Mouse (Mus musculus) ES-E14 (cell line): ENCODE data around the gene Capn11. TPM values are rescaled to one million over a fixed set of nuclear protein-coding genes. Genes with fewer than 3 reads are reported as not detected.

ENCODE experiments used
- DNase-seq: peaks from one replicate; pipeline ENCODE4 v3.0.0-alpha.2; 2013; ENCODE audit warnings: low read depth, low spot score
- H3K27ac ChIP-seq: 2 replicates; pipeline ENCODE4 v1.5.1; 2012; ENCODE audit warnings: low read depth, mild to moderate bottlenecking, low read length, moderate library complexity, mixed read lengths; ENCODE audit not compliant: poor library complexity, insufficient read depth, severe bottlenecking
- H3K36me3 ChIP-seq: 2 replicates; pipeline ENCODE4 v1.6.1; 2012; ENCODE audit warnings: mild to moderate bottlenecking, low read length, moderate library complexity, mixed read lengths; ENCODE audit not compliant: control insufficient read depth, poor library complexity, insufficient read depth, severe bottlenecking
- H3K4me1 ChIP-seq, 2 experiments: fragments of 150-350 bp in 1 of 2; sonication (generic) in 1 of 2; 2 replicates each; pipeline ENCODE4 v1.6.1; 2012; ENCODE audit warnings: low read length in 2 of 2, mild to moderate bottlenecking in 1 of 2, mixed read lengths in 1 of 2; ENCODE audit not compliant: control insufficient read depth in 2 of 2, insufficient read depth in 2 of 2, poor library complexity in 1 of 2
- H3K4me3 ChIP-seq, 2 experiments: fragments of 150-350 bp in 1 of 2; sonication (generic) in 1 of 2; 2 replicates each; pipeline ENCODE4 v1.5.1; 2012; ENCODE audit warnings: low read length in 2 of 2, low read depth in 1 of 2, mild to moderate bottlenecking in 1 of 2, mixed read lengths in 1 of 2; ENCODE audit not compliant: insufficient read depth in 1 of 2, poor library complexity in 1 of 2, severe bottlenecking in 1 of 2
- H3K9ac ChIP-seq: 2 replicates; pipeline ENCODE4 v1.6.1; 2012; ENCODE audit warnings: low read depth, mild to moderate bottlenecking, low read length, mixed read lengths; ENCODE audit not compliant: poor library complexity, insufficient read depth, severe bottlenecking
- H3K9me3 ChIP-seq: fragments of 150-350 bp; sonication (generic); 2 replicates; pipeline ENCODE4 v1.6.1; 2012; ENCODE audit warnings: low read depth, mild to moderate bottlenecking, low read length; ENCODE audit not compliant: control insufficient read depth, insufficient read depth
- CHD2 ChIP-seq: IDR thresholded peaks from 2 replicates; pipeline ENCODE4 v1.6.1; 2014; ENCODE audit warnings: mild to moderate bottlenecking, low read depth, low read length, inconsistent platforms
- HCFC1 ChIP-seq: IDR thresholded peaks from 2 replicates; pipeline ENCODE4 v1.6.1; 2012; ENCODE audit warnings: low read length, inconsistent platforms, borderline replicate concordance; ENCODE audit not compliant: insufficient read depth
- MAFK ChIP-seq: IDR thresholded peaks from 2 replicates; pipeline ENCODE4 v1.6.1; 2014; ENCODE audit warnings: mild to moderate bottlenecking, low read depth, low read length, inconsistent platforms; ENCODE audit not compliant: insufficient read depth
- ZC3H11A ChIP-seq: IDR thresholded peaks from 2 replicates; pipeline ENCODE4 v1.6.1; 2012; ENCODE audit warnings: low read depth, mild to moderate bottlenecking, inconsistent platforms, low read length, borderline replicate concordance
- ZNF384 ChIP-seq: IDR thresholded peaks from 2 replicates; pipeline ENCODE4 v1.6.1; 2012; ENCODE audit warnings: low read depth, low read length, inconsistent platforms
- in situ Hi-C, 2 experiments: fragments of 600-800 bp; cut with MboI; formaldehyde crosslinking; loops; one replicate each; pipeline ENCODE4 v1.15.1; 2025; ENCODE audit warnings: low sequenced_read_pairs in 2 of 2, inconsistent platforms in 1 of 2; ENCODE audit not compliant: unreplicated experiment in 2 of 2
- total RNA-seq: library from RNA; depleted of rRNA; stranded (reverse); fragments of 300-350 nt; gene quantifications from 2 replicates; pipeline ENCODE4 v1.2.3, GENCODE M21; 2012

Capn11 gene
- total RNA-seq, 1 experiment: not detected

DNA sequence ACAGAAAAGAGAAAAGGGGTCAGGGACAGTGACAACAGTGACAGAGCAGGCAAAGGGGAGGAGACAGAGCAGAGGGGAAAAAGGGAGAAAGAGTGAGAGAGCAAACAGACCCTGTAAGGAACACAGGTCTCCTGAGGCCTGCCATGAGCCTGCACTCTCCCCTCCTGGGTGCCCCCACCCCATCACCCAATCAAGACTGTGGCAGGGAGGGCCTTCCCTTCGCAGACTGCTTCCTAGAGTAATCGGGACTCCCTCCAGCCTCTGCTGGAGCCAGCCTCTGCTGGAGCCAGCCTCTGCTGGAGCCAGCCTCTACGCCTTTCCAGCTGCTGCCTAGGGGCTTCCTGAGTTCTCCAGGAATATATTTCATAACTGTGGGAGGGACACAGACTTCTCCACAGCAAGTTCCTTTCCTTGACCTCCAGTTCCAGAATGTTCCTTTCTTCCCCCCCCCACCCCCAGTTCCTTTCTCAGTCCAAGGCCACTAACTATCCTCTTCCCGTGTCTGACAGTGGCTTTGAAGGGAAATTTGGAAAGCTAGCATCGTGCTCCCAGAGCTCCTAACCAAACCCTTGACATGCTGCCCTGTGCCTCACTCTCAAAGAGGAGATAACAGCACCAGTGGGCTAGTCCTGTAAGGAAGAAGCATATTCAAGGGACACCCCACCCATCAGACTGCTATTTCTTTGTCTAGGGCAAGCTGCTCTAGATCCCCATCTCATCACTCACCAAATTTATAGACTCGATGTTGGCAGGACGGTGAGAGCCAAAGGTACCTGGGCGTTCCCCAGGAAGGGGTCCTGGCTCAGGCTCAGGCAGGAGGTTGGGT is 66.3 kb downstream of the Capn11 start:
- peaks cover 43% of the 10 kb centered on the region for H3K36me3 ChIP-seq
- H3K4me1 ChIP-seq: peaks cover 5 to 31% of the 10 kb centered on the region in 2 experiments
- in situ Hi-C loops: no loop called here
- peak overlapping the region; percentile 84; the same call in 1 of the 2 replicates for H3K9ac ChIP-seq
- no peak overlapping the region for H3K27ac ChIP-seq
- TF ChIP-seq ZC3H11A (no peak), ZNF384 (no peak), MAFK (no peak), HCFC1 (no peak), CHD2 (no peak)
- peak overlapping the region; percentile 85 to 87 for H3K4me3 ChIP-seq
- DNase-seq: no peak
- H3K9me3 ChIP-seq: no peaks in the 10 kb centered on the region

DNA sequence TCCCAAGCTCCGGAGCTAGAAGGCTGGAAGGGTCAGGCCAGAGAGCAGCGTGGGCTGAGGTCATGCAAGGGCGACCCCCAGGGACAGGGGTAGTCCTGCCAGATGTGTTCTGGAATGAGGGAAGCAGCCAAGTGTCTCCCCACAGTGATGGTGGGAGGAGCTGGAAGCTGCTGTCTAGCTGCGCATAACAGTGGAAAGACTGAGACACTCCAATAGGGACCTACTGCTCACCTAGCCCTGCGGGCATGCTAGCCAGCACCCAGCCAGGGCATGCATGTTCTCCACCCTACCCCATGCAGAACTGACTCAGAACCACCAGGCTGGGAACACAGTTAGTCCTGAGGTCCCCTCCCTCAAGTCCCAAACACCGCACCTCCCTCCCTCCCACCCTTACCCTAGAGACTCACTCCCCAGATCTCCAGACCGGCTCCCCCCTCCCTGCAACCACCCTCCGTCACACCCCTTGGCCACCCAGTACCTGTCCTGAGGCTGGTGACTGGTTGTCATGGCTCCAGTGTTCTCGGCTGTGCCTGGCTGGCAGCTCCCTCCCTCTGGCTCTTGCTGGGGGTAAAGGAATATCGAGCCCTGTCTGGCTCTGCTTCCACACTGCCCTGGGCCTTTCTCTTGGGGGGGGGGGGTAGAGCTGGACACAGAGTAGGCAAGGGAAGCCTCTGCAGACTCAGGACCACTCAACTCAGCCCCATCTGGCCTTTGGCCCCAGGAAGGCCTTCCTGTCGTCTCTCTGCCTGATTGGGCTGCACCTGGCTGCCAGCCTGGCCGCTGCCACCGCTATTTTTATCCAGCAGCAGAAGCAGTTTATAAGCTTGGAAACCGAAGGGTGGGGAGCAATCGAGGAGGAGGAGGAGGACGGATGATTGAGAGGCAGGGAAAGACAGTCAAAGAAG is 67.2 kb downstream of the Capn11 start:
- H3K9ac ChIP-seq: peak overlapping the region; percentile 84; the same call in 1 of the 2 replicates
- no peaks in the 10 kb centered on the region for H3K9me3 ChIP-seq
- peaks cover 49% of the 10 kb centered on the region for H3K36me3 ChIP-seq
- peaks cover 5 to 31% of the 10 kb centered on the region in 2 experiments for H3K4me1 ChIP-seq
- peak overlapping the region; percentile 28 to 36 for H3K4me3 ChIP-seq
- H3K27ac ChIP-seq: no peak overlapping the region
- in situ Hi-C loops: no loop called here
- no peak for TF ChIP-seq CHD2
- no peak for TF ChIP-seq ZC3H11A
- no peak for TF ChIP-seq ZNF384
- no peak for TF ChIP-seq HCFC1
- no peak for TF ChIP-seq MAFK
- no peak for DNase-seq

DNA sequence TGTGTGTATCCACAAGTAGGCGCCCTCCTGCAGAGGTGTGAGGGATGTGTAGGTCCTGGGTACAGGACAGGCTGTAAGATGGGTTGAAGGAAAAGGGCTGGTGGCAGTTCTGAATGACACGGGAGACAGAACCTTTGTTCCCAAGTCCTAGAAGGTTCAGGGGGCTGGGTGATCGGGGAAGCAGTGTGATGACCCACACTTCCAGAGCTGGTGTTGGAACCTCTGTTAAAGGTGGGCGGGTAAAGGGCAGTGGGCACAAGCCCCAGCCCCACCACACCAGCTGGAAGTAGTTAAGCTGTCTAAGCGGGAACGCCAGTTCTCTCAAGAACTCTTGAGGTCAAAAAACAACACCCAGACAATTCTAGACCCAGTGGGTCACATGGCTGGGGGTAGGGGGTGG is 68.7 kb downstream of the Capn11 start:
- H3K9ac ChIP-seq: no peak overlapping the region
- peaks cover 64% of the 10 kb centered on the region for H3K36me3 ChIP-seq
- no peak overlapping the region for H3K4me3 ChIP-seq
- DNase-seq: no peak
- no peak overlapping the region for H3K27ac ChIP-seq
- peaks cover 4 to 33% of the 10 kb centered on the region in 2 experiments for H3K4me1 ChIP-seq
- no peaks in the 10 kb centered on the region for H3K9me3 ChIP-seq
- in situ Hi-C loops: no loop called here
- TF ChIP-seq ZC3H11A: no peak
- no peak for TF ChIP-seq CHD2
- no peak for TF ChIP-seq HCFC1

DNA sequence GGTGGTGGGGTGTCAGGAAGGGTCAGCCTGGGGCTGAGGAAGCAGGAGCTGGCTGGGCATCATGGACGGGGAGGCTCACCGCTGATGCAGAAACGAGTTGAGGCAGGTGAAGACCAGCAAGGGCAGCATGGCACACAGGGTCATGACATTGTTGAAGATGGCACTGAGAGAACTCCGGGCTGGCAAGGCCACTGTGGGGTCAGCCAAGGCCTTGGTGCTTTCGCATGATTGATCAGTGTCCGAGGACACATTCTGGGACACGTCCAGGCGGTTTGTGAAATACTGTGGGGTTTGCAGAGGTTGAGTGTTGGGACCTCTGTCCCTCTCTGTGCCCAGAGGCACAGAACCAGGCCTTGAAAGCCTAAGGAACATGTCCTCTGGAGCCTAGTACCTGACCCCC is 69.3 kb downstream of the Capn11 start:
- no peaks in the 10 kb centered on the region for H3K9me3 ChIP-seq
- no peak overlapping the region for H3K27ac ChIP-seq
- no peak overlapping the region for H3K4me3 ChIP-seq
- peaks cover 7 to 35% of the 10 kb centered on the region in 2 experiments for H3K4me1 ChIP-seq
- TF ChIP-seq CHD2 (no peak), ZNF384 (no peak), MAFK (no peak), ZC3H11A (no peak), HCFC1 (no peak)
- in situ Hi-C loops: loop anchor here in 1 of 2 experiments (5.0 kb wide), 1 partner anchor 37 kb away; no protein-coding TSS in a partner anchor
- no peak overlapping the region for H3K9ac ChIP-seq
- H3K36me3 ChIP-seq: peaks cover 68% of the 10 kb centered on the region
- DNase-seq: no peak
